Mouse (Mus musculus) lung, adult 2 months (tissue): ENCODE measurements around the gene Tmcc3. TPM values are rescaled to one million over a fixed set of nuclear protein-coding genes. Genes with fewer than 3 reads are reported as not detected.
A peak's percentile ranks its signal among the peaks of the same experiment; 100 is the strongest.

Source experiments
- DNase-seq: peaks from one replicate; pipeline ENCODE4 v3.0.0; 2022
- H3K4me1 ChIP-seq: fragments of 200-500 bp; 2 replicates; pipeline ENCODE4 v1.6.1; 2011; ENCODE audit warnings: low read length; ENCODE audit not compliant: control insufficient read depth, insufficient read depth
- H3K4me3 ChIP-seq: fragments of 200-500 bp; replicated peaks from 2 replicates; pipeline ENCODE3; 2011; ENCODE audit warnings: low read depth, mild to moderate bottlenecking, control low read depth, low read length; ENCODE audit errors: extremely low read depth
- CTCF ChIP-seq: fragments of 200-500 bp; IDR thresholded peaks from 2 replicates; pipeline ENCODE4 v1.5.1; 2011; ENCODE audit warnings: mild to moderate bottlenecking, low read length, control low read depth; ENCODE audit not compliant: insufficient read depth
- POLR2A ChIP-seq: fragments of 200-500 bp; IDR thresholded peaks from 2 replicates; pipeline ENCODE4 v1.6.1; 2011; ENCODE audit warnings: low read depth, mild to moderate bottlenecking, control low read depth, low read length, borderline replicate concordance; ENCODE audit errors: extremely low read depth
- WGBS: fragments of 180-500 bp; shearing (Covaris S2); methylation state at CpG from one replicate; pipeline ENCODE4 v1.1.7; 2018; 5-methylcytosine and 5-hydroxymethylcytosine counted together
- polyA plus RNA-seq: library from polyadenylated mRNA; depleted of rRNA; stranded (reverse); fragments of >200 nt; gene quantifications from 2 replicates; pipeline ENCODE4 v1.2.3, GENCODE M21; 2012

Gene Tmcc3
- polyA plus RNA-seq, 1 experiment = 46.8 TPM

- WGBS = 77% methylated on average over 9 of the region's 9 CpGs
- TF ChIP-seq CTCF (no peak), POLR2A (no peak)
- Histone ChIP-seq H3K4me3 (no peak overlapping the region), H3K4me1 (peaks cover 12% of the 10 kb centered on the region)
- no peak for DNase-seq
These were observed 99.8 kb downstream of the Tmcc3 start for GRCm38 (mm10) chr10:94411594-94411993.

- no peak for DNase-seq
- Histone ChIP-seq H3K4me1 (peaks cover 15% of the 10 kb centered on the region), H3K4me3 (no peak overlapping the region)
- WGBS = 52% methylated on average over 8 of the region's 8 CpGs
- TF ChIP-seq CTCF (no peak), POLR2A (no peak)
These were observed 102.3 kb downstream of the Tmcc3 start for GRCm38 (mm10) chr10:94413770-94414651.

GRCm38 (mm10) chr10:94415950-94416844, 104.4 kb downstream of the Tmcc3 start:
- TF ChIP-seq POLR2A (no peak), CTCF (no peak)
- WGBS = 29% methylated on average over 22 of the region's 22 CpGs
- no peak for DNase-seq

GRCm38 (mm10) chr10:94417643-94418042, 105.9 kb downstream of the Tmcc3 start:
- WGBS = 34% methylated on average over 4 of the region's 4 CpGs
- Histone ChIP-seq H3K4me1 (peaks cover 12% of the 10 kb centered on the region), H3K4me3 (no peak overlapping the region)
- TF ChIP-seq POLR2A (no peak), CTCF (no peak)
- no peak for DNase-seq

More at GRCm38 (mm10) chr10:94415950-94416844, 104.4 kb downstream of the Tmcc3 start:
- Histone ChIP-seq H3K4me1 (peaks cover 12% of the 10 kb centered on the region), H3K4me3 (peak overlapping the region; percentile 22)

- TF ChIP-seq POLR2A (peak; percentile 19; the same call in 1 of the 2 replicates), CTCF (no peak)
- WGBS = 25% methylated on average over 12 of the region's 12 CpGs
These were observed 114.5 kb downstream of the Tmcc3 start for GRCm38 (mm10) chr10:94426000-94426920.

GRCm38 (mm10) chr10:94426921-94427270, 115.1 kb downstream of the Tmcc3 start:
- WGBS = 56% methylated on average over 15 of the region's 15 CpGs
- Histone ChIP-seq H3K4me3 (no peak overlapping the region), H3K4me1 (peaks cover 4% of the 10 kb centered on the region; the same call in 1 of the 2 replicates)
- no peak for DNase-seq
- no peak for TF ChIP-seq CTCF
- no peak for TF ChIP-seq POLR2A

More at GRCm38 (mm10) chr10:94426000-94426920, 114.5 kb downstream of the Tmcc3 start:
- peak; percentile 70 for DNase-seq
- H3K4me3 ChIP-seq = no peak overlapping the region
- H3K4me1 ChIP-seq = peaks cover 4% of the 10 kb centered on the region; the same call in 1 of the 2 replicates

- Histone ChIP-seq H3K4me1 (peaks cover 10% of the 10 kb centered on the region; the same call in 1 of the 2 replicates), H3K4me3 (no peak overlapping the region)
- no peak for TF ChIP-seq POLR2A
- TF ChIP-seq CTCF = peak; percentile 41
- 71% methylated on average over 12 of the region's 12 CpGs for WGBS
- no peak for DNase-seq
These were observed 116.6 kb downstream of the Tmcc3 start for GRCm38 (mm10) chr10:94428186-94428942.

- 70% methylated on average over 6 of the region's 6 CpGs for WGBS
- H3K4me1 ChIP-seq = peaks cover 10% of the 10 kb centered on the region; the same call in 1 of the 2 replicates
- no peak for DNase-seq
- H3K4me3 ChIP-seq = no peak overlapping the region
- TF ChIP-seq POLR2A (no peak), CTCF (no peak)
These were observed 118.8 kb downstream of the Tmcc3 start for GRCm38 (mm10) chr10:94430566-94430965.
